Mouse (Mus musculus) embryonic fibroblast, embryonic 13.5 days (primary cell): ENCODE results near the gene Atrnl1. TPM values are rescaled to one million over a fixed set of nuclear protein-coding genes. Genes with fewer than 3 reads are reported as not detected.

Source experiments
- H3K27ac ChIP-seq: 2 replicates; pipeline ENCODE4 v1.5.1; 2012; ENCODE audit warnings: low read length, control low read depth, inconsistent platforms; ENCODE audit not compliant: insufficient read depth
- H3K4me1 ChIP-seq: 2 replicates; pipeline ENCODE4 v1.6.1; 2011; ENCODE audit warnings: low read length; ENCODE audit not compliant: control insufficient read depth, insufficient read depth
- H3K4me3 ChIP-seq: 2 replicates; pipeline ENCODE4 v1.5.1; 2011; ENCODE audit warnings: mild to moderate bottlenecking, control low read depth, low read length; ENCODE audit not compliant: insufficient read depth
- CTCF ChIP-seq: IDR thresholded peaks from 2 replicates; pipeline ENCODE4 v1.5.1; 2011; ENCODE audit warnings: mild to moderate bottlenecking, control low read depth, low read length, moderate library complexity, borderline replicate concordance; ENCODE audit not compliant: insufficient read depth
- POLR2A ChIP-seq: IDR thresholded peaks from 2 replicates; pipeline ENCODE4 v1.6.1; 2011; ENCODE audit warnings: low read depth, mild to moderate bottlenecking, control low read depth, low read length, moderate library complexity
- polyA plus RNA-seq: library from polyadenylated mRNA; stranded (reverse); fragments of >200 nt; gene quantifications from 2 replicates; pipeline ENCODE4 v1.2.4, GENCODE M21; 2011; ENCODE audit warnings: low read depth; ENCODE audit not compliant: missing spikeins, insufficient read length

The Atrnl1 gene
- polyA plus RNA-seq, 1 experiment, result 29.4 TPM

DNA sequence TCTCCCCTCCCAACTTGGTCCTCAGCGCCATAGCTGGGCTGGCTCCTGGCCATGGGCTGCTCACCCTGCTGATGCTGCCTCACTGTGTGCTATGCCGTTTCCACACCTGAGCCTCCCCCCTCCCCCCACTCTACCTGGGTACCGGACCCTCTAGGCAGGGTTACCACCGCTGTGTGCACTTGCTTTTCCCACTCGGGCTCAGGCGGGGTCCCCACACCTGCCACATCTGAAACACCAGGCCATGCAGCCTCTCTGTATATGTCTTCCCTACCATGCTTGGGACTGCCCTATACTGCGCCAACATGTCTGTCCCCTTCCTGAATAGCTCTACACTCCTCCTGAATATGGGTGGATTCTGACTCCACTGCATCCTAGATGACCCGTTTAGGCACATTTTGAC is 384.2 kb downstream of the Atrnl1 start:
- H3K4me3 ChIP-seq, result no peak overlapping the region
- H3K27ac ChIP-seq, result no peak overlapping the region
- no peak for TF ChIP-seq POLR2A
- TF ChIP-seq CTCF, result no peak

DNA sequence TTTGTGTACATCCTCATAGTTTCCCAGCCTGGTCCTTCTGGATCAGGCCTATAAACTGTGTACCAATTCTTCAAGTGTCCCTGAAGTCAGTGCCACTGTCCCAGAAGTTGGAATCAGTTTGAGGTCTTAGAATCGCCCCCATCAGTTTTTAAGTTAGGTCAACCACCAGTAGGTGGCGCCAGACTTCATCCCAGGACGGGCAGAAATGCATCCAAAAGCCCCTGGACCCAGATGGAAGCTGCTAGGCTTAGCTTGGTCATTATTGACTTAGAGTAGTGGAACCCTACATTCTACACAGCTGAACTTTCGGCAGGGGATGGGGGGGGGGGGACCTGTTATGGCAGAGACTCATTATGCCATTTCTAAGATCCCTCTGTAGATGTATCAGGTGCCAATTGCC is 387.1 kb downstream of the Atrnl1 start:
- H3K27ac ChIP-seq, result no peak overlapping the region
- no peak overlapping the region for H3K4me3 ChIP-seq
- H3K4me1 ChIP-seq, result no peaks in the 10 kb centered on the region
- TF ChIP-seq CTCF (0 out of 2 replicates have a peak, but pooled peaks have one; percentile 13), POLR2A (no peak)

More for the DNA sequence above, 384.2 kb downstream of the Atrnl1 start:
- H3K4me1 ChIP-seq, result no peaks in the 10 kb centered on the region

DNA sequence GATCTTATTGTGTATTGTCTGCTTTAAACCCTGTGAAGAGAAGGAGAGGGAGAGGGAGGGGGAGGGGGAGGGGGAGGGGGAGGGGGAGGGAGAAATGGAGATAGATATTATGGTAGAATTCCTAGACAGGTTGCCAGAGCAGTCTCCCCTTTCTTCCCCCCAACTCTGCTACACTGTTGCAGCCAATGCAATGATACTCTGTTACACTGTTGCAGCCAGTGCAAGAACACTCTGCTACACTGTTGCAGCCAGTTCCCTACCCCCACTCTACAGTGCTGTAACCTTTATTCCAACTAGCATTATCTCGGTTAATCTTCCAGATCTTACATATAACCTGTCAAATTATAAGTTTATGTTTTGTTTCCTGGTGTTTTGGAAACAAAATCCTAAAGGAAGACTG is 400.8 kb downstream of the Atrnl1 start:
- no peak overlapping the region for H3K4me3 ChIP-seq
- TF ChIP-seq POLR2A, result no peak
- TF ChIP-seq CTCF, result no peak
- H3K27ac ChIP-seq, result no peak overlapping the region
- no peaks in the 10 kb centered on the region; the same call in 1 of the 2 replicates for H3K4me1 ChIP-seq

DNA sequence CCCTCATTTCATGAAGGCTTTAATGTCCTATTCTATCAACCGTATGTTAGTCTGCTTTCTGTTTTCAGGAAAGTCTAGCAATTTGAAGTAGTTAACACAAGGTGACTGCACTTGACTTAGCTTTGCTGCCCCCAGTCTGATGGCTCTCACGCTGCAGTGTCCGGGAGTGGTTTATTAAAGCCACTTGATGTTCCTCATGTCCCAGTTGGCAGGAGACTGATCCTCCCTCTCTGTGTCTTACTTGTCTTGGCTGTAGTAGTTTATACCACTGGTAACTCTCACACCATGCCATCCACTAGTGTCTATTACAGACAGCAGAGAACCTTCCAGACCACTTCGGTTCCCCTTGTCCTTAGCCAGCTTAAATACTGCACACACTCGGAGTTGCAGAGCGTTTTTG is 404.9 kb downstream of the Atrnl1 start:
- H3K4me3 ChIP-seq, result no peak overlapping the region
- TF ChIP-seq CTCF (no peak), POLR2A (no peak)
- H3K27ac ChIP-seq, result no peak overlapping the region
- H3K4me1 ChIP-seq, result no peaks in the 10 kb centered on the region; the same call in none of the 2 replicates

DNA sequence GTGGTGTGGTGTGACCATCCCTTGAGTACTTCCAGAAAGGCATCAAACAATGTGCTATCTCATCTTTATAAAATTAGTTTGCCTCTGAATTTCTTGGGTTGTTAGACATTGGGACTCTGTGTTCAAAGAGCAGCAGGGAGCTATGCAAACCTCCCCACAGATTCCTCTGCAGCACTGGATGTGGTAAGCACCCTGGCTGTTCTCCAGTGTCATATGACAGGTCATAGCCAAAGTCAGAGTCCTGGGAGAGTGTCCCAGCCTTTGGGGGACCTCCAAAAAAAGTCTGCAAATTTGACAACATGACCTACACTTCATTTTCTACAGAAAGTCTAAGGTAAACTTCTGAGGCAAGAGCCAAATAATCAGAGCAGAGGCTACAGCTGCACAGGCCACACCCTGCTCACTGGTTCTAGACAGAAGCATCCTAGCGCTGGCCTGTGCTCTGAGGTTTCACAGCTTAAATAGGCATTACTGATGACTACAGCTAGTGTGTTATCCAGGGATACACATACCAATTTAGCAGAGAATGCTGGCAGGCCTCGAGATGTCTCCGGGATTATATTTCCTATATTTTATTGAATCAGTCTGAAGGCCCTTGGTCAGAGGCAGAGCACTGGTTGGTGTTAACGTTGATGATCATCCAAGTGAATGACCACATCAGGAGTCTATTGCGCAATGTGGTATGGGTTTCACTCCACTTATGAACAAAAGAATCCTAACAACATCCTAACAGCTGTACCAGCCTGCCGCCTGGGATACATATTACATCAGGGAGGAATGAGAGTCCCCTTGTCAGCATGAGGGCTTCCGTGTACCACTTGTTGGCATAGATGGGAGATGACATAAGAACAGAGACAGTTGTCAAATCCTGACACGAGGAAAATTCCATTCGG is 406.0 kb downstream of the Atrnl1 start:
- no peak for TF ChIP-seq CTCF
- TF ChIP-seq POLR2A, result no peak
- Histone ChIP-seq H3K4me3 (no peak overlapping the region), H3K27ac (0 out of 2 replicates have a peak overlapping the region, but pooled peaks have one; percentile 13), H3K4me1 (no peaks in the 10 kb centered on the region; the same call in none of the 2 replicates)

DNA sequence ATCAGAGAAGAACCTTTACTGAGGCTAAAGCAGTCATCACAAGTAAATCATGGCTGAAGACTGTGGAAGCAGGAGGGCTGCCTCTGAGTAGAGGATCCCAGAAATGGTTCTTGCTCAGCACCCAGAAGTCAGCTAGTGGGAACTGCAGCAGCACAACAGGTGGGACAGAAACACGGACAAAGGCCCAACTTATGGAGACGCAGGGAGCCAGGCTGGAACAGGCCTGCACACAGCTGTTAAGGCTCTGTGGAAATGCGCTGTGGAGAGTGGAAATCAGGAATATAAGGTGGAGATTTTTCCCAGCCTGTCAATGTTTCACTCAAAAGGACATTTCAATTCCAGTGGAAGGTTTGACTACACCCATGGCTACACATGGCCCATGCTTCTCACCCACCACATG is 406.6 kb downstream of the Atrnl1 start:
- Histone ChIP-seq H3K4me1 (no peaks in the 10 kb centered on the region; the same call in none of the 2 replicates), H3K27ac (no peak overlapping the region), H3K4me3 (no peak overlapping the region)
- TF ChIP-seq CTCF (no peak), POLR2A (no peak)

DNA sequence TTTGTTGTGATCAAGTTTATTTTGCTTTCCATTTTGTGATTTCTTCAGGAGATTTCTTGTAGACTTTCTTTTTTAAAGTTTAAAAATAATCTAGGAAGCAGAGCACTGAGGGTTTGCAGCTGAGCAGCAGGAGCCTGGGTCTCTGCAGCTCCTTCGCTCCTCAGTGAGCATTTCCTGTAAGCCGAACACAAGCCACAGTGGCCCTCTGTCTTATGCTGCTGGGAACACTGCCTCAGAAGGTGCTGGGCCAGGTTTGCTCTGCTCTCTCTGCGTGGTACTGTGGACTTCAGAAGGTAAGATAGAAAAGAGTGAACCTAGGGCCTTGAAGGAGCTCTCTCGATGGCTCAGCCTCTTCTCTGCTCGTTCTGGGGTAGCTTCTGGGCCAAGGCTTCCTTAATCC is 407.9 kb downstream of the Atrnl1 start:
- no peak overlapping the region for H3K4me3 ChIP-seq
- H3K4me1 ChIP-seq, result no peaks in the 10 kb centered on the region; the same call in none of the 2 replicates
- TF ChIP-seq CTCF (no peak), POLR2A (no peak)
- H3K27ac ChIP-seq, result no peak overlapping the region

DNA sequence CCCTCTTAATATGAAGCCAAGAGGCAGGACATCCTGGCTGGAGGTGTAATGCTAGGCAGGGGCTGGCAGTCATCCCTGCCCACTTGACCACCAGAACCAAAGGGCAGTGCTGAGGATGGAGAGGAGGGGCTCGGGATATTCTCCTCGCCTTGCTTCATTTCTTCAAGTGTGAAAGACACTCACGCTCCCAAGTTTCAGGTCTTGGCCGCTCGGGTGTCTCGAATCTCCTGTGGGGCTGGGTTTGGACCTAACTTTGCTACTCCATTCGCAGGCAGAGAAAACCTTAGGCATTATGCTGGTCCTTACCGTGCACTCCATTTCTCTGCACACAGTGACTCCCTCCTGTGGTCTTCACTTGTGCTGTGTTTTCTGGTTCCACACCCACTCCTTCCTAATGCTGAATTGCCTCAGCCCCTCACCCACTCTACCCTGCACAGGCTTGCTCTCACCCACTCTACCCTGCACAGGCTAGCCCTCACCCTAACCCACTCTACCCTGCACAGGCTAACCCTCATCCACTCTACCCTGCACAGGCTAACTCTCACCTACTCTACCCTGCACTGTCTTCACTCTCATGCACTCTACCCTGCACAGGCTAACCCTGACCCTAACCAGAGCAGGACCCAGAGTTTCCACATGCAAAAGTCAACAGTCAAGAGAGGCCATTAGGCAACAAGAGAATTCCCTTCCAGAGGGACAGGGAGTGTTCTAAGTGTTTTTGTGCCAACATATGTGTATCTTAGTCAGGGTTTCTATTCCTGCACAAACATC is 410.9 kb downstream of the Atrnl1 start:
- Histone ChIP-seq H3K4me3 (no peak overlapping the region), H3K27ac (no peak overlapping the region), H3K4me1 (no peaks in the 10 kb centered on the region; the same call in none of the 2 replicates)
- no peak for TF ChIP-seq POLR2A
- TF ChIP-seq CTCF, result no peak

DNA sequence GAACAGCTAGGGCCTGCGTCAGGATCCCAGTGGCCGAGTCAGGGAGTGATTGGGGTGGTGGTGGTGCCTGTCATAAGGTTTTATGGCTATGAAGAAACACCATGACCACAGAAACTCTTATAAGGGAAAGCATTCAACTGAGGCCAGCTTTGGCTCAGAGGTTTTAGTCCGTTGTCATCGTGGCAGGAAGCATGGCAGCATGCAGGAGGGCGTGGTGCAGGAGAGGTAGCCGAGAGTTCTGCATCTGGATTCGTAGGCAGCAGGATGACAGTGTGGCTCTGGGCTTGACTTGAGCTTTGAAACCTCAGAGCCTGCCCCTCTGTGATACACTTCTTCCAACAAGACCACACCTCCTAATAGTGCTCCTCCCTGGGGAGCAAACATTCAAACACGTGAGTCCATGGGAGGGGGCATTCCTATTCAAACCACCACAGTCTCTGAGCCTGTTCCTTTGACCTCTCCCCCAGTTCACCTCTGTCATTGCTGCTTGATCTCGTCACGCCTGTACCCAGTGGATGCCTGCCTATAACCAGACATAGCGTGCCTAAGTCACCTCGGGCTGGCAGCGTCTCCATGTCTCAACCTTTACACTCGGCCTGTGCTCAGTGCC is 412.5 kb downstream of the Atrnl1 start:
- H3K4me3 ChIP-seq, result no peak overlapping the region
- H3K27ac ChIP-seq, result no peak overlapping the region
- no peaks in the 10 kb centered on the region for H3K4me1 ChIP-seq
- no peak for TF ChIP-seq POLR2A
- no peak for TF ChIP-seq CTCF

DNA sequence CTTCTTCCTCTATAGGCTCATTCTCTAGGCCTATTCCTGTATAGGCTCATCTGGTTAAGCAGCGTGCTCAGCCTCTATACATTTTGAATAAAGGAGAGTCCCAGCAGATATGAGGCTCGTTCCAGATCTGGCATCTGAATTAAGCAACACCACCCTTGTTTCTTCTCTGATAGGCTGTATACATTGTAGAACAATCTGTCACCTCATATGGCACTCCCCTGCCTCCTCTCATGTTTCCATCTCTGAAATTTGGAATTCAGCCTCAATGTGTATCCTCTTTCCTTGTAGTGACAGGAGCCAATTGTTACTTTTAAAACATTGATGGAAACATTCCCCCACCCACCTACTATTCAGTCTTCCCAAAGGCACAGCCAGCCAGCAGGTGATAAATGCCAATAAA is 414.2 kb downstream of the Atrnl1 start:
- no peak for TF ChIP-seq CTCF
- TF ChIP-seq POLR2A, result no peak
- Histone ChIP-seq H3K27ac (no peak overlapping the region), H3K4me1 (no peaks in the 10 kb centered on the region)

More for the DNA sequence above, 414.2 kb downstream of the Atrnl1 start:
- no peak overlapping the region for H3K4me3 ChIP-seq
